Mouse (Mus musculus): ENCODE measurements around the gene Pak7. TPM values are rescaled to one million over a fixed set of nuclear protein-coding genes. Genes with fewer than 3 reads are reported as not detected.

The Pak7 gene
- total RNA-seq, 2 experiments from 2014 or later = 62.3 to 72.5 TPM

GRCm38 (mm10) chr2:136204034-136204433 is 183.7 kb downstream of the Pak7 start:
- DNase-seq = no peak
- intact Hi-C loops (cut with DNase I) = no loop called here

- no peak for DNase-seq
These were observed 212.7 kb downstream of the Pak7 start for GRCm38 (mm10) chr2:136175030-136175429.

GRCm38 (mm10) chr2:136150752-136151151 is 237.0 kb downstream of the Pak7 start:
- no peak for DNase-seq
- intact Hi-C loops (cut with DNase I) = no loop called here

More at GRCm38 (mm10) chr2:136175030-136175429, 212.7 kb downstream of the Pak7 start:
- intact Hi-C loops (cut with DNase I) = no loop called here

DNA sequence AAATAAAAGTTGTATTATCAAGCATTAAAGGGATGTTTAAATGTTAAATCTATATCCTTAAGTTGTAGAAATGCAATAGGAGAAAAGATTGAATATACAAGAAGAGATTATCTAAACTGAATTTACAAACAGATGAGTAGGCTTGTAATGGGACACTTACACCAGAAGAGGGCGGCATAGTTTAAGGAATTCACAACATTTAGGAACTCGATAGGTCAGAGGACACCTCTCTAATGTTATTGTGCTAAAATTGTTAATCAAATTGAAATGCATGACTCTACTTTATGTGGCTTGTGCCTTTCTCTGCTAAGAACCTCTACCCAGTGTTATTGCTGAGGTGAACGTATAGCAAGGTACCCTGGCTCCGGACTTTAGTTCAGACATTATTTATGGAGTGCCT is 238.2 kb downstream of the Pak7 start:
- intact Hi-C loops (cut with DNase I) = loop anchor here (2.0 to 10.0 kb wide), 3 partner anchors 235 to 445 kb away; partner anchors contain the start of gene Pak7
- DNase-seq = no peak

DNA sequence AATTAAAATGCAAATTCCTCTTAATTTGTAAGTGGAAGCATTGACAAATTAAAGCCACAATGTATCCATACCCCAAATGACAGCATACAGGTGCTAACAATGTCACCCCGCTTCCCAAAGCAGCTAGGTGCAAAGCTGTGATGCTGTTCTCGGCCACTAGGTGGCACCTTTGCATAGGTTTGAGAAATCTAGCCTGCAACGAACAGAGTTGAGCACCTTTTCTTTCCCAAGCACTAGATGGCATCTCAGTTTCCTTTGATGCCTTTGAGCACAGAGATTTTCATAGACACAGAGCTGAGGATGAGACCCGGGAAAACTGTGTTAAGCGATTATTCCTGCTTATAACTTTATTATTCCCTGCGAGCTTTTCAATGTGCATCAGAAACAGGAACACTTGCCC is 238.8 kb downstream of the Pak7 start:
- peak; percentile 85 for DNase-seq
- intact Hi-C loops (cut with DNase I) = loop anchor here (2.0 to 10.0 kb wide), 3 partner anchors 236 to 446 kb away; partner anchors contain the start of gene Pak7

DNA sequence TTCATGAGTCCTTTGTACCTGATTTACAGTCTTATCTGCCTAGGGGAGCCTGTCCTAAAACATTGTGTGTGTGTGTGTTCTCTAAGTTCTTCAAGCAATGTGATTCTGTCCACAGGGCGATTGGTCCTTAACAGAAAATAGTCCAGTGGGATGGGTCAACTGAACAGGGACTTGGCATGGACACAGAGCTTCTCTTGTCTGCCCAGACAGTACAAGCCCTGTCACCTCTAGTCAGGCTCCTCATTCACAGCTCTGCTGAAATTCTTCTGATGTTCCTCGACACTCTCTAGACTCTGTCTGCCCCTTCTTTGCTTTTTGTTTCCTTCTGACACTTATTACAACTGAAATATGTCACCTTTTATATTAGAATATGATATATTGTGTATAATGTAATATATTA is 247.0 kb downstream of the Pak7 start:
- DNase-seq = no peak
- intact Hi-C loops (cut with DNase I) = loop anchor here (5.0 to 10.0 kb wide), 3 partner anchors 174 to 454 kb away; partner anchors contain the start of gene Pak7

- peak; percentile 43 for DNase-seq
- intact Hi-C loops (cut with DNase I) = loop anchor here (5.0 to 10.0 kb wide), 3 partner anchors 172 to 455 kb away; partner anchors contain the start of gene Pak7
These were observed 248.4 kb downstream of the Pak7 start for GRCm38 (mm10) chr2:136139159-136140069.

DNA sequence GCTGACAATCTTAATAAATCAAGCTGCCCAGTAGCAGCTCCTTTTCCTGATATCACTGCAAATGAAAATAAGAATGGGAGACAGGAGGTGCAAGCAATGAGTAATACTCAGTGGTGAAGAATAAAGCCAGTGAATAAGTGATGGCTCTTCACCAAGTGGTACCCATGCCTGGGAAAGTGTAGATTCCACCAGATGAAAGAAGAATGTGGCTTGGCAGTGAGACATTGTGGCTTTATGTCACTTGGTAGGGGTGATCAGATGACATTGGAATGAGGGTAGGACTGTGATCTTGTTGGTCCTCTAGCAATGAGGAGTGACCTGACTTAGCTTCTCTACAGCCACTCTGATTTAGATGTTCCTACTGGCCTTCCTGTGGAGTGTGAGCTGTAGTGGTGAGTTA is 249.3 kb downstream of the Pak7 start:
- DNase-seq = no peak
- intact Hi-C loops (cut with DNase I) = no loop called here

DNA sequence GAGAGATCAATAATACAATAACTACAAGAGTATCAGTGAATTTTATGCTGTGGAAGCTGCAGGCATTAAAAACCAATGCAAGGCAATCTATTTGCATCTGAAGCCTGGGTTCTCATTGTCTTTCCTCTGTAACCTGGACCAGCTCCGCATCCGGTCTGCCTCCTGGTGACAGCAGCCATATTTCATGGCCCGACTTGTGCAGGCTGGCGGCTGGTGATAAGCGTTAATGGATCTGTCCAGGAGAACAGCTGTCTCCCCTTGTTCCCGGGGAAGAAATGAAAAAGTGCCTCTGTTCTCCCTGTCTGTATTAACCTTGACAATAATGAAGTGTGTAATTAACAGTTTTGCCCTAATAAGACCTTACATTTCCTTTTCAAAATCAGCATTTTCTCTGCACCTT is 265.9 kb downstream of the Pak7 start:
- intact Hi-C loops (cut with DNase I) = no loop called here
- DNase-seq = peak; percentile 20

DNA sequence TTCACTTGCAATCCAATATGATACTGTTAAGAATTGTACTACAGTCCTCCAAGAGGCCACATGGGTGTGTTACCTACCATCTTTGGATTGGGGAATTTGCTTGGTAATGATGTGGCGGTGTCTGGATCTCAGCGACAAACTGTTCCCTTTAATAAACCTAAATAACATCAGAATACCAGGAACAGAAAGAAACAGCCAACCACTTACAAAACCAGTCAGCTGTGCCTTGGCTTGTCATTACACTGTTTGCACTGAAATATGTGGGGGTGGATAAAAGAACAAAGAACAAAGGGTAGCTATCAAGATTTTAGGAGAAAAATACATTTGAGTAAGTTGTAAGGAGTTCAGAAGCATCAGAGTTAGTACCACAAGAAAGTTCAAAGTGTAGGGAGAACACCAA is 269.8 kb downstream of the Pak7 start:
- intact Hi-C loops (cut with DNase I) = loop anchor here (10.0 kb wide), 1 partner anchor 113 kb away; no protein-coding TSS in a partner anchor
- DNase-seq = no peak

DNA sequence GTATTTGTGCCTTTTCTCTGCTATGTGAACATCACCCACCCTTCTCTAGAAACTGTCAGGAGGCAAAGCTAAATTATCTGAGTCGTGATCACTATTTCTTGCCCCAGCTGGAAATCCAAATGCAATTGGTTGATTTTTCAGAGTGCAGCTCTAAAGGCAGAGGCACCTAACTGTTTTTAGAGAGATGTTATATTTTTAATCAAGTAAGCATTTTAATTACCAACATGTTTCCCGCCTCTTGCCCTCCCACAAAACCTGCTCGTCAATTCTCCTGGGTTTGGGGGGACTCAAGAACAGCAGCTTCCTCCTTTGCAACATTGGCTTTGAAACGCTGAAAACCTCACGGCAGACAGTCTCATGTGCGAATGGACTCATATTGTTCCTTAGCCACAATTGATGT is 274.4 kb downstream of the Pak7 start:
- intact Hi-C loops (cut with DNase I) = loop anchor here (10.0 kb wide), 1 partner anchor 109 kb away; no protein-coding TSS in a partner anchor
- no peak for DNase-seq

DNA sequence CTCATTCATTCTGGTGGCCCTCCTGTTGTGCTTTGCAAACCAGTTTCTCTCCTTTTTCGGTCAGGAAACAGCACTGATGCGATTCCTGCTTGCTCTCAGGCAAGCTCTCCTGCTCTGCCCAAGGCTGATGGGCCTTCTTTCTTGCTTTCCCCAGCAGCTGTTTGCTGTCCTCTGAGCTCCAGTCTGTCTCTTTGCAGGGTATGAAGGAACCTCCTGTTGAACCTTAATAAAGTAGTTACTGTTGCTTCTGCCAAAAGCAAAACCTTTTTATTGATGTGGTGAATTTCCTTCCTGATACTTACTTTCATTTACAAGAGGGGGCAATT is 278.8 kb downstream of the Pak7 start:
- DNase-seq = peak; percentile 6
- intact Hi-C loops (cut with DNase I) = no loop called here

GRCm38 (mm10) chr2:136108124-136109037 is 279.4 kb downstream of the Pak7 start:
- intact Hi-C loops (cut with DNase I) = no loop called here
- peak; percentile 70 for DNase-seq

DNA sequence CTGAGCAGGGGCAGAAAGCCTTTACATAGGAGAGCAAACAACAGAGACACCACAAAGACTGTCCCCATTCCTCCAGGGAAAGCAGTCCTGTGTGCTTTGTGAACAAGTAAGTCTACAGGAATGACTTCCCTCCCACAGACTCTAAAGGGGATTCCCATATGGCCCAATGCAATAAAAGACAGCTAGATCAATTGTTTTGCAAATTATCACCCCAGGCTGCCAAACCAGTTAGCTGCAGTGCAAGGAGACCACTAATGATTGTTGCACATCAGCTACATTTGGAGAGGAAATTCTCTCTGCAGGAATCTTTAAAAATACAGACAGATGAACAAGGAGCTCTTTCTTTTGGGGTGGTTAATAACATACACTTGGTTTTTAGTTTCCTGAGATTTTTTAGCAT is 280.2 kb downstream of the Pak7 start:
- no peak for DNase-seq
- intact Hi-C loops (cut with DNase I) = no loop called here

DNA sequence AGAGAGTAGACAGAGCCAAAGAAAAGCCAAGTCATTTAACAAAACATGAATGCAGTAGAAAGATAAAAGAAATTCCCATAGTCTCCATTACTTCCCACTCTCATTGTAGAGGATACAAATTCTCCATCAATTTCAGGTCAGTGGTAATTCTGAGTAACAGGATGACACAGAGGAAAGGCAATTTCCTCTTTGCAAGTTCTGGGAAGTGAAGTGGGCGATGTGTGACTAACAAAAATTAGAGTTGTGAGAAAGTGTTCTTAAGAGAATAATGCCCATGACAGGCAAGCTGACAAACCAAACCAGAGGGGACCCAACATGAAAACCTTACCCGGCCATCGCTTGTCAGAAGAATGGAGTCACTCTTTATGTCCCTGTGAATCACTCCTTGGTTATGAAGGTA is 290.6 kb downstream of the Pak7 start:
- intact Hi-C loops (cut with DNase I) = no loop called here
- no peak for DNase-seq

DNA sequence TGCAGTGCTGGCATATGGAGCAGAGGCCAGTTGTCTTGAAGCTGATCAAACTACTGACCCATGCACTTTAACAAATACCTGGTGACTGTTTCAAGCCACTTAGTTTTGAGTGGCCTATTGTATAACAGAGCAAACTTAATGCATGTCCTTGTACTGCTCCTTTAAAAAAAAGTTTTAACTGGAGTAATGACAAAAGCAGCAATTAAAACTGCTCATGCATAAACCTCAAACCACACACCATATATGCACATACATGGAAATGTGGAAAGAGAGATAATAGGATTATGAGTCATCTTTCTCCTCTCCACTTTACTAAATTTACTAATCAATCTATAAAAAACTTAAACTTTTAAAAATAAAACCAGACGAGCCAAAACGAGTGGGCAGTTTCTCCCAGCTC is 291.8 kb downstream of the Pak7 start:
- DNase-seq = no peak
- intact Hi-C loops (cut with DNase I) = no loop called here

GRCm38 (mm10) chr2:136064356-136064755 is 323.4 kb downstream of the Pak7 start:
- intact Hi-C loops (cut with DNase I) = no loop called here
- no peak for DNase-seq

DNA sequence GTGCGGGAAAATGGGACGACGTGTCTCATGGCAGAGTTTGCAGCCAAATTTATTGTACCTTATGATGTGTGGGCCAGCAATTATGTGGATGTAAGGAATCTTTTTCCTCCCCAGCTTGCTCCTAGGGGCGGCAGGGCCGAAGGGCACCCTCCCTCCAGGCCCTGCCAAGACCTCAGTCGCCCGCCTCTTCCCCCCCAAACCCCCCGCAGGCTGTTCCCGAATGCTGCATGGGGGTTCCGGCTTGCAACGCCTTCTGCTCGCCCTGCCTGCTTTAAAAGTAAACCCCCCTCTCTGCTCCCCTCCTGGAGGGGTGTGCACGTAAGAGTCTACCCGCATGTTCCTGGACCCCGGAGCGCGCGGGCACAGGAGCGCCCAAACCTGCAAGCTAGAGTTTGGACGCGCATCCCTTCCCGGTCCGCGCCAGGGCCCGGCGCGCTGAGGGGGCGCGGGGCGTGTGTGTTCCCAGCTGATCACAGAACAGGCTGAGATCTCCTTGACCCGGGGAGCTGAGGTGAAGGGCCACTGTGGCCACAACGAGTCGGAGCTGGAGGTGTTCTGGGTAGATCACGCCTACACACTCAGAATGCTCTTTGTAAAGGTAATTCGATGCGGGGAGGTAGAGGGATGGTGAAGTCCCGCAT is 328.6 kb downstream of the Pak7 start:
- no peak for DNase-seq
- intact Hi-C loops (cut with DNase I) = no loop called here

GRCm38 (mm10) chr2:136058398-136058797 is 329.4 kb downstream of the Pak7 start:
- intact Hi-C loops (cut with DNase I) = no loop called here
- no peak for DNase-seq

GRCm38 (mm10) chr2:136057861-136058331 is 329.9 kb downstream of the Pak7 start:
- intact Hi-C loops (cut with DNase I) = no loop called here
- DNase-seq = no peak
